Mouse (Mus musculus): ENCODE data around the gene Gm28035.

Gm28035 gene

DNA sequence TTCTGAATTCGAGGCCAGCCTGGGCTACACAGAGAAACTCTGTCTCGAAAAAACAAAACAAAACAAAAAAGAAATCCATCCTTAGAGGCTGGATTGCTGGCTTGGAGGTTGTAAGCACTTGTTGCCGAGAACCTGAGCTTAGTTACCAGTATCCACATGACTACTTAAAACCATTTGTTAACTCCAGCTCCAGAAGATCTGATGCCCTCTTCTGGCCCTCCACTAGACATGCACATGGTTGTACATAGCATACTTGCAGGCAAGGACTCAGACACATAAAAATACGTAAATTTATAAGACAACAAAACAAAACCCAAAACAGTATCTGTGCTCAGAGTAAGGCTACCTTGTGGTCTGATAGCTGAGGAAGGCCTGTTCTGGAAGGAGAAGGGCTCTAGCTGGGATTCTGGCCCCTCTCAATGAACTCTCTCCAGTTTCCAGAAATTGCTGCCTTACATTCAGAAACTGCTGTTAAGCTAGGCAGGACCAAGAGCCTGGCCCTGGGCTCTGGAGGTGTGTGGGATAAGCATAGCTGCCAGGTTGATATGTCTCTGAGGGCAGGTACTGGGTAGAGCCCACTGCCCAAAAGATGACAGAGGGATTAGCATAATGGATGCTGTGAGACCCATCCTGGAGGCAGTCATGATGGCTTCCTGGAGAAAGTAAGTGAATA, 20.8 kb downstream of the Gm28035 start:
- no peak for DNase-seq (ENCODE audit: low read depth, low spot score)

- no peak for DNase-seq (ENCODE audit: low read depth, low spot score)
These were observed 21.8 kb downstream of the Gm28035 start for GRCm38 (mm10) chr2:30261921-30262839.

DNA sequence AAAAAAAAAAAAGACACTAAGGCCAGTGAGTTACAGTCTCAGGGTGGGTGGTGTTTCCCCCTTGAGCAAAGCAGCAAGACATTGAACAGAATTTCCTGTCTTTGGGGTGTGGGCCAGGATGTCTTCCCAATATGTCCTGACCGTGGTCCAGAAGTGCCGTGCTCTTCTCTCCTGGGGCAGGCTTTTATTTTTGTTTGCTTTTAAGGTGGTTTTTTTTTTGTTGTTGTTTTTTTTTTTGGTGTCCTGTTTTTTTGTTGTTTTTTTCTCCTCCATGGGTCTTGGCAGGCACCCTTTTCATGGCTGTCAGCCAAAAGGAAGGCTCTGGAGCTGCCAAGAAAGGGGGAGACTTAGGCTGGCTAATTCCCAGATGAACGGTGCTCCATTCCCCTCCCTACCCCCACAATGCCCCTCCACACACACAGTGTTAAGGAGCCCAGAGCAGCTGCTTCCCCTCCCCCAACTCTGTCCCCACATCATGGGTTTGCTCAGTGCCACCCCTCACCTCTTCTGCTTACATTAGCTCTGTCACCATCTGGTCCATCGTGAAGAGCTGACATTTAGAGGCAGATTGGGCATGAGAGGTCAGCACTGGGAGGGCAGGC, 22.6 kb downstream of the Gm28035 start:
- DNase-seq (ENCODE audit: low read depth, low spot score), result no peak

DNA sequence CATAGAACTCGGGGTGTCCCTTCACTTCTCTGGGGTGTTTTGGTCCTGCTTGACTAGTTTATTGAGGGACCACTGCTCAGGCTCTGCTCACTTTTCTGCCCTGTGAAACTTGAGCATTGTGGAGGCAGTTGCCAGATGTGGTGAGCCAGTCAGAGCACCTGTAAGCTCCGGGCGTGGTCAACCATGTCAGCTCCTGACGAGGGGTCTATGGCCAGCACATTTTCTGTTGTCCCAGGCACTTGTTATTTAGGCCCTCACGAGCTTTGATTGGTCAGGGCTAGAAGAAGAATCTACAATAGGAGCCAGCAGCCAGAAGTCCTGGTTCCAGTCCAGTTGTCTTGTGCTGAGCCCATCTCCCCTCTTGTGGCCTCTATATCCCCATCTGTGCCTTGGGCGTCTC, 23.4 kb downstream of the Gm28035 start:
- DNase-seq (ENCODE audit: low read depth, low spot score), result no peak

- no peak for DNase-seq (ENCODE audit: low read depth, low spot score)
These were observed 24.5 kb downstream of the Gm28035 start for GRCm38 (mm10) chr2:30264671-30265519.

DNA sequence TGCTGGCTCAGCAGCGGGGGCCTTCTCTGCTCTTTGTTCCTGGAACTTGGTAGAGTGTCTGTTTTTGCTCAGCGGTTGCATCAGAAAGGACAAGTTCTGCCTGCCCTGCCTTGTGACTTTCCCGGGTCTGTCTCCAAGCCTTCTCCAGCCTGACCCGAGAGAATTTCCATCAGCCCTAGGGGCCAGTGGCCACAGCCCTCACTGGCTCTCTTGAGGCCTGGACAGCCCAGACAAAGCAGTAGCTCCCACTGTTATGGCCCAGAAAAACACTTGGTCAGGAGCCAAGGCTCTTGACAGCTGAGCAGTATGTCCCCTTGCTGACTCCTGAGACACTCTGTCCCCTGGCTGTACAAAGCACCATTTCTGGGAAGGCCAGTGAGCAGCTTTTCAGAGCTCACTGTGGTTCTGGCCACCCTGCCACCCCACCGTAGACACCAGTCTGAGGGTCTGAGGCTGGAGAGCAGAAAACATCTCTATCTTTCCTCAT, 25.4 kb downstream of the Gm28035 start, which contains the start of gene Phyhd1:
Gene Phyhd1, plus strand, starts transcription at position 437 of the 487 bp plus-strand sequence.
- no peak for DNase-seq (ENCODE audit: low read depth, low spot score)

- no peak for DNase-seq (ENCODE audit: low read depth, low spot score)
These were observed 26.1 kb downstream of the Gm28035 start for GRCm38 (mm10) chr2:30266392-30266941.

DNA sequence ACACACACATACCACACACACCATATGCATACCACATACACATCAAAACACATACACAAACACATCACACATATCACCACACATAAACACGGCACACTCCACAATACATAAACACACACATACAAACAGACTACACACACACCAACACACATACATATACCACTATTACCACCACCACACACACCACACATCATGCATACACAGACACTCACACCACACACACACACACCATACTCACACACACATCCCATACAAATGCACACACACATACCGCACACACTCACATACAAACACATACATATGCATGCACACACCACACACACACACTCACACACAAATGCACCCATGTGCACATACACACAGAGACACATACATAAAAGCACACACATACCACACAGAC, 27.1 kb downstream of the Gm28035 start:
- no peak for DNase-seq (ENCODE audit: low read depth, low spot score)

GRCm38 (mm10) chr2:30268371-30268770, 28.0 kb downstream of the Gm28035 start:
- DNase-seq (ENCODE audit: low read depth, low spot score), result no peak

- DNase-seq (ENCODE audit: low read depth, low spot score), result no peak
These were observed 29.0 kb downstream of the Gm28035 start for GRCm38 (mm10) chr2:30269241-30269990.

- DNase-seq (ENCODE audit: low read depth, low spot score), result no peak
These were observed 29.8 kb downstream of the Gm28035 start for GRCm38 (mm10) chr2:30270134-30270533.

- no peak for DNase-seq (ENCODE audit: low read depth, low spot score)
These were observed 40.4 kb downstream of the Gm28035 start, which contains the start of gene Gm28038 for GRCm38 (mm10) chr2:30280743-30281142. Gene Gm28038, plus strand, starts transcription at chr2:30281043.

DNA sequence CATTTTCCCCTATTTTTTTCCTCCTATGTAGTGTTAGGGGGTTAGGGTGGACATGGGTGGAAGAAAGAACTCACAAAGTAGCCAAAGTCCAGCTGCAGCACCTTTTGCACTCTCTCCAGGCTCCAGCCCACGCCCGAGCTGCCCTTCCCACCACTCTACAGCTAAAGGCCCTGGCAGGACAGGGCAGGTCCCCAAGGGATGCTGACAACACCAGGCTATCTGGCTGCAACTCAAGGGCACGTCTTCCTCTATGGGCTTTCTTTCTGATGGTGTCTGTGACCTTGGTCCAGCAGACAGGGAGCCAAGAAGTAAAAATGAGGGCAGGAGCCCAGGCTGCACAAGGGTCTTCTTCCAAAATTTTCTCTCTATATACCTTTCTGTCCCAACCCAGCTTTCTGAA, 41.3 kb downstream of the Gm28035 start:
- no peak for DNase-seq (ENCODE audit: low read depth, low spot score)

DNA sequence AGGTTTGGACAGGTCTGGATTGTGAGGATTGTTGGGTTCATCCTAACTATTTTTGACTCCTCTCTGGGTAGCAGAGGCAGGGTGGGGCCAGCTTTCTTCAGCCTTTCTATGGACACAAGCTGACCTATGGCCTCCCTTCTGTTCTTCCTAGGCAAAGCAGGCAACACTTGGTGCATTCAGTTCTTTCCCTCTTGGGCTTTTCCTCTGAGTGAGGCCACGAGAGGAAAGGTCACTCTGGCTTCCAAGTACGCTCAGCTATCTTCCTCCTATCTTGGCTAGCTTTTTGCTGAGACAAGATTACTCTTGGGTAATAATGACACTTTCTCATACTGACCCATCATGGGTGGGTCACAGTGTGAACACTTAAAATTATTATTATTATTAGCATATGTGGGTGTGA, 42.8 kb downstream of the Gm28035 start:
- DNase-seq (ENCODE audit: low read depth, low spot score), result no peak

DNA sequence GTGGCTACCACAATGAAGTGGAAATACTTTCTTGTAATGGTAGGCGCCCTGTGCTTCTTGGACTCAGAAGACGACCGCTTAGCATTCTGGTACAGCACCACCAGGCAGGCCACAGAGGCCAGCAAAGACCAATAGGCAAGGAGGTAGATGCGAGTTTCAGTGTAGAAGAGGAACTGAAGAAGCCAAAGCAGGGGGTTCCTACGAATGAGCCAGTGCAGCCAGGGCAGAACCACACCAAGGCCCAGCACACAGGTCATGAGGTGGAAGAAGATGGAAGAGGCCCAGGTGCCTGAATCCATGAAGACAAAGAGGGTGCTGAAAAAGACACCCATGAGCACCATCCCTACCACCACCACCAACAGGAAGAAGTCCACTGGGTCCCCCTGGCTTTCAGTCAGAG, 44.6 kb downstream of the Gm28035 start:
- no peak for DNase-seq (ENCODE audit: low read depth, low spot score)

DNA sequence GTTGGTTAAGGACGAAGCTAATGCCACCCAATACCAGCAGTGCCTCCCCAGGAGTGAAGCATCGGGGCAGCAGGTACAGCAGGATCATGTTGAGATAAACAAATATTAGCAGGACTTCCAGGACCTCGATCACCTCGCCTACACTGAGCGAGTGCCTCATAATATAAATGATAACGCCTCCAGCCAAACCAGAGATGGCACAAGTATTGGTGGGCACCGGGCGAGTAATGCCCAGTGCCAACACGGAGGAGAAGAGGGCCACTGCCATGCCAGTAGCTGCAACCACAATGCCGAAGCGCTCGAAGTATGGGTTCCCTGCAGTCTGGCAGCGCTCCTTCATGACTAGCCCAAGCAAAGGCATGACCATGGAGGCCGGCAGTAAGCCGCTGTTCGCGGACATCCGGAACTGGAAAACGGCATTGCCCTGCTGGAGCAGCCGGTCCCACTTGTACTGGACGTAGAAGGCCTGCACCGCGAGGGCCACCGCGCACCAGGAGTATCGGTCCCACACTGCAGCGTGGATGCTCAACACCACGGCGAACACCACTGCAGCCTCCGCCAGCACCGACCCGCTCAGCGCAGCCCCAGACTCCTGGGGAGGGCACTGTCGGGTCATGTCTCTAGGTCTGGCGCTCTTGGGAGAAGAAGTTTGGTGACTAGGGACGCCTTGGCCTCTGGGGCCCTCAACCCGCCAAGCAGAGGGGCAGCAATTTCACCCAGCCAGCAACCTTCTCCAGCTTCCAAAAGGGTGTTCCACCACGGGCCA, 45.2 kb downstream of the Gm28035 start:
- no peak for DNase-seq (ENCODE audit: low read depth, low spot score)

DNA sequence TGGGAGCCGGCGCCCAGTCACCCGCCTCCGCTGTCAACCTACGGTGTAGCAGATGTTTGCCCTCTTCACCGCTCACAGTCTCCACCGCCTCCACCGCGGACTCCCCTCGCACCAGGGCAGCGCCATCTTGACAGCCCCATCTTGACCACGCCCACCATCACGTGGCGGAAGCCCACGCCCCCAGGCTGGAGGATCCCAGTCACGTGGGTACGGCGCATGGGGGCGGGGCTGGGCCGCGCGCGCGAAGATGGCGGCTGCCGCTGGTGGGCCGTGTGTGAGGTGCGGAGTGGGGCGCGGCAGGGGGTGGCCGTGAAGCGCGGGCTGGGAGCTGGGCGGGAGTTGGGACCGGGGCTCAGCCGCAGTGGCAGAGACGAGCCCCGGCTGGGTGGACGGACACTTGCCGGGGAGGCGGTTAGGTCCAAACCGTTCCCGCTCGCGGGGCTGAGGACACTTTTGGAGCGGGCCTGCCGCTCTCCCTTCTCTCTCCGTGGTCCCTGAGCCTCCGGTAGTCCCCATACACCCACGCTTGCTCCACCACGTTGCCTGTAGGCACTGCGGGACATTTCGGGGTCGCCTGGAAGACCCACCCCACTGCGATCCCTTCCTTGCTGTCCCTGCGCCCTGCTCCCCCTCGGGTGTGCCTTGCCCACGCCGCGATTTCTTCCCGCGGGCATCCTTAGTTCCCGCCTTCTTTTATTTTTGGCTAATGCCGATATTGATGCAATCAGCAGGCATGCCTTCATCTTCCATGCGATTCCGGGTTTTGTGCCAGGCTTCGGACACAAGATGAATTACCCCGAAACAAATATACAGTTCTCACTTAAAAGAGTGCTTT, 46.0 kb downstream of the Gm28035 start, which contains the start of the genes Dolk and Nup188:
Gene Dolk, minus strand, starts transcription at position 143 of the 835 bp plus-strand sequence.
Gene Nup188, plus strand, starts transcription at position 206 of the 835 bp plus-strand sequence.
- DNase-seq (ENCODE audit: low read depth, low spot score), result peak; percentile 85

DNA sequence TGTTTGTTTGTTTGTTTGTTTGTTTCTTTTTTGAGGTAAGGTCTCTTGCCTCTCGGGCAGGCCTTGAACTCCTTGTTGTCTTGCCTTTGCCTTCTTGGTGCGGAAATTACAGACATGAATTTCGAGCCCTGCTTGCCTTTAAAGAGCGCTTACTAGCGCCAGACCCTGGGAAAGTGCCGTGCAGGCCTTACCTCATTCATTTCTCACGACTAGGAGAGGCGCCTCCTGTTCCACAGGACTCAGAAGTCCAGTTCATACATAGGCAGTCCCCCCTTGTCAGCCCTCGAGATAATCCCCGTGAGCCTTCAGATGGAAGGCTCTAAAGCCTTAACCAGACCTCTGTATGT, 46.6 kb downstream of the Gm28035 start:
- DNase-seq (ENCODE audit: low read depth, low spot score), result no peak

All from brain, embryonic 18.5 days (tissue).